Mouse (Mus musculus): Measurements from ENCODE around the gene Gpr62.

DNA sequence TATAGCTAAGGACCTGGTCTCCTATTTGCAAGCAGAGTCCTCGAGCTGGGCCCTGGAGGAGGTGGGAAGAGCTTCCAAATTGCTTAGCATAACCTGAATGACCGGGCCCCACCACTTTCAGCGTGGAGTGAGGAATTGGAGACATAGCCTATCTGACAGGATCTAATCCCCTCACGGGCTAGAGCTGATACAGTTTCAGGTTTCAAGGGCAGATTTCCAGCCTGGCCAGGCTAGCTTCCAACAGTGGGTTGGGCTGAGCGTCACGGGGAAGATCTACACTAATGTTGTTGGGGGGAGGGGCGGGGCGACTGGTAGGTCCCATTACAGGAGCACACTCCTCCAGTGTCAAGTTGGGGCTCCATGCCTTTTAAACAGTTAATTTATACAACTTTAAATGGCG, 15.1 kb downstream of the Gpr62 start:
- TF ChIP-seq CTCF (IDR thresholded peaks at IDR 0.05; ENCODE audit: control insufficient read depth, insufficient read depth, low read length), result no peak
- no peak for TF ChIP-seq POLR2A (IDR thresholded peaks at IDR 0.05; ENCODE audit: borderline replicate concordance, control insufficient read depth, low read depth, low read length)
